Mouse (Mus musculus) hindbrain, embryonic 15.5 days (tissue): ENCODE data around the gene Bri3. TPM values are rescaled to one million over a fixed set of nuclear protein-coding genes. Genes with fewer than 3 reads are reported as not detected.

Experiments
- ATAC-seq: fragments of 200-750 bp; cut with Nextera tagmentation; 2 replicates; pipeline ENCODE4 v1.8.0; 2017; ENCODE audit warnings: low read depth, moderate number of reproducible peaks, moderate TSS enrichment; ENCODE audit not compliant: low FRiP score
- H3K27ac ChIP-seq: fragments of 300-500 bp; sonication (generic); replicated peaks from 2 replicates; pipeline ENCODE4 v1.5.1; 2015; ENCODE audit warnings: mild to moderate bottlenecking, inconsistent platforms
- H3K27me3 ChIP-seq: fragments of 300-500 bp; sonication (generic); 2 replicates; pipeline ENCODE4 v1.6.1; 2015; ENCODE audit warnings: control low read depth, inconsistent platforms
- H3K36me3 ChIP-seq: fragments of 300-500 bp; sonication (generic); 2 replicates; pipeline ENCODE4 v1.6.1; 2015; ENCODE audit warnings: control low read depth, inconsistent platforms
- H3K4me1 ChIP-seq: fragments of 300-500 bp; sonication (generic); replicated peaks from 2 replicates; pipeline ENCODE4 v1.6.1; 2015; ENCODE audit warnings: control low read depth, inconsistent platforms
- H3K4me2 ChIP-seq: fragments of 300-500 bp; sonication (generic); 2 replicates; pipeline ENCODE4 v1.6.1; 2015; ENCODE audit warnings: moderate library complexity, mild to moderate bottlenecking, inconsistent platforms
- H3K4me3 ChIP-seq: fragments of 300-500 bp; sonication (generic); 2 replicates; pipeline ENCODE4 v1.5.1; 2015; ENCODE audit warnings: mild to moderate bottlenecking, inconsistent platforms
- H3K9ac ChIP-seq: fragments of 300-500 bp; sonication (generic); 2 replicates; pipeline ENCODE4 v1.6.1; 2015; ENCODE audit warnings: inconsistent platforms
- H3K9me3 ChIP-seq: fragments of 300-500 bp; sonication (generic); 2 replicates; pipeline ENCODE4 v1.6.1; 2016; ENCODE audit warnings: control low read depth, inconsistent platforms
- WGBS: fragments of 180-500 bp; shearing (Covaris S2); methylation state at CpG from one replicate; pipeline ENCODE4 v1.1.7; 2015; 5-methylcytosine and 5-hydroxymethylcytosine counted together
- polyA plus RNA-seq: library from polyadenylated mRNA; unstranded; fragments of >200 nt; fragmentation: Nextera tagmentation; extraction: Ambion mirVana; gene quantifications from 2 replicates; pipeline ENCODE4 v1.2.1, GENCODE M21; 2015

Bri3 gene
- 105 and 106 TPM in 2 replicates for polyA plus RNA-seq

DNA sequence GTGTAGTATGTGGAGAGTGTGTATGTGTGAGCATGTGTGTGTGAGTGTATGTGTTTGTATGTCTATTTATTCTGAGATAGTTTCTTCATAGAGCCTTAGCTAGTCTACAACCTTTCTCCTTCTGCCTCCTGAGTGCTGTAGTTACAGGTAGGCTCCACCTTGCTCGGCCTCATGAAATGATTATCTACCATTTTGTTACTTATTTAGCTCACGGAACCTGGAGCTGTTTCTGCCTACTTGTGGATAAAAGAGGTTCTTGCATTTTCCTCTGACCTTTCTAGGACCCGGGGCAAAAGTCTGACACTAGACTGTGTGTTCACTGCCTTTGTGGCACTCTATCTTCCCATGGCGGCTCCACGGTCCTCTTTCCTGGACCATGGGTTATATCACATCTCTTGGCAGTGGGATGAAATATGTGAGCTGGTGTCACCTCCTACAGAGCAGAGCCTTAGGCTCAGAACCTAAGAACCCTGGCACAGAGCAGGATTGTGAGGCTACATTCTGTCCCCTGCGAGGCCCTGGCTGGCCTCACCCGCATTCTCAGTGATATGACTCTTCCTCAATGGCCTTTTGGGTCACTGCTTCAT lies at the start of gene Bri3:
Bri3 (plus strand) TSS at position 537 of the 587 bp plus-strand sequence.
- no peaks in the 10 kb centered on the region for H3K27me3 ChIP-seq
- no peak for ATAC-seq
- 92% methylated on average over 7 of the region's 7 CpGs for WGBS
- H3K4me1 ChIP-seq = no peaks in the 10 kb centered on the region
- H3K4me2 ChIP-seq = no peak within 1 kb of the TSS
- H3K4me3 ChIP-seq = no peak within 1 kb of the TSS
- no peaks in the 10 kb centered on the region for H3K9me3 ChIP-seq
- H3K27ac ChIP-seq = no peak within 1 kb of the TSS
- no peak within 1 kb of the TSS for H3K9ac ChIP-seq
- no peaks in the 10 kb centered on the region for H3K36me3 ChIP-seq

DNA sequence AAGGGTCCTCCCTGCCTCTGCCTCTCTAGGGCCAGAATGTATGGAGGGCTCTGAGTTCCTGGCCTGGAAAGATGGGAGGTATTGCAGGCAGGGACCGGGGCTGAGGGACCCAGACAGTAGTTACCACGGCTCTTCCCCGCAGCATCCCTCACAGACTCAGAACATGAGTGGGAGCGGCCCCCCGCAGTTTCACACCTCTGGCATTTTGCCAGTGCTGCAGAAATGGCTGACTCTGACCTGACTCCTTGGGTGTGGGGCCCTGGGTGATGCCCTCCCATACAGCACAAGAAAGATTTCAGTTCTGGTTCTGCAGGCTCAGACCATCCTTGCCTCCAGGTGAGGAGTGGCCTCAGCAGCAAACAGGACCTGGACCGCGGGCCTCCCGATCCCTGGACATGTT lies 48.7 kb upstream of the Bri3 start:
- Histone ChIP-seq H3K9ac (no peak overlapping the region), H3K4me2 (no peak overlapping the region), H3K4me3 (no peak overlapping the region), H3K36me3 (0 out of 2 replicates have a peak, but pooled peaks cover 3% of the 10 kb centered on the region), H3K27me3 (no peaks in the 10 kb centered on the region), H3K27ac (no peak overlapping the region), H3K9me3 (no peaks in the 10 kb centered on the region), H3K4me1 (no peaks in the 10 kb centered on the region)
- ATAC-seq = no peak
- 89% methylated on average over 8 of the region's 8 CpGs for WGBS

DNA sequence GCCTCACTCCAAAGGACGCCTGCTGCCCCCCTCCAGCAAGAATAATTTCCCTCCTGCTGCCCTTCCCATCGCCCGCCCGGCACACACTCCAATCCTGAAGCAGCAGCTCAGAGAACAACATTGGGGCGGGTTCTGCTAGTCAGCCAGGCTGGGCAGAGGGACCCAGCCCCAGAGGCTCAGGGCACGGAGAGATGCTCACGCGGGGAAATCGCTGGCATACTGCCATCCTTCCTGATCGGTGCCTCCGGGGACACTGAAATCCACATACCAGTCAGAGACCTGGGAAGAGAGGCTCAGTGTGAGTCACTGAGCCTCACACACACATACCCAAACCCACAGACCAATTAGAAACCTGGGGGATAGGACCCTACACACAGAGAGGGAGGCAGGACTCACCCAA lies 43.6 kb upstream of the Bri3 start:
- no peaks in the 10 kb centered on the region for H3K27me3 ChIP-seq
- H3K4me3 ChIP-seq = no peak overlapping the region
- no peak for ATAC-seq
- peaks cover 35% of the 10 kb centered on the region for H3K36me3 ChIP-seq
- no peak overlapping the region for H3K27ac ChIP-seq
- H3K9ac ChIP-seq = no peak overlapping the region
- H3K4me1 ChIP-seq = no peaks in the 10 kb centered on the region
- peaks cover 6% of the 10 kb centered on the region; the same call in 1 of the 2 replicates for H3K9me3 ChIP-seq
- 68% methylated on average over 11 of the region's 11 CpGs for WGBS
- H3K4me2 ChIP-seq = no peak overlapping the region

DNA sequence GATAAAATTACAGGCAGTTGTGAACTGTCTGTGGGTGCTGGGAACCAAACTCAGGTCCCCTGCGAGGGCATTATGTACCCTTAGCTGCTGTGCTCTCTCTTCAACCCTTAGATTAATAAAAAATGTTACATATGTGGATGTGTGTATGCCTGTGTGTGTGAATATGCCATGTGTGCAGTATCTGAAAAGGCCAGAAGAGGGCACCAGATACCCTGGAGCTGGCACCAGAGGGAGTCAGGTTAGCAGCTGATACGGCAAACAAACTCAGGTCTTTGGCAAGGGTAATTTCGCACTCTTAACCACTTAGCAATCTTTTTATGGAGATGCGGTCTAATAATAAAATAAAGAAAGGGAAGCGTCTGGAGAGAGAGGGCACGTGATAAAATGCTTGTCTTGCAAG lies 41.8 kb upstream of the Bri3 start:
- H3K36me3 ChIP-seq = peaks cover 46% of the 10 kb centered on the region
- no peak for ATAC-seq
- 93% methylated on average over 6 of the region's 6 CpGs for WGBS

DNA sequence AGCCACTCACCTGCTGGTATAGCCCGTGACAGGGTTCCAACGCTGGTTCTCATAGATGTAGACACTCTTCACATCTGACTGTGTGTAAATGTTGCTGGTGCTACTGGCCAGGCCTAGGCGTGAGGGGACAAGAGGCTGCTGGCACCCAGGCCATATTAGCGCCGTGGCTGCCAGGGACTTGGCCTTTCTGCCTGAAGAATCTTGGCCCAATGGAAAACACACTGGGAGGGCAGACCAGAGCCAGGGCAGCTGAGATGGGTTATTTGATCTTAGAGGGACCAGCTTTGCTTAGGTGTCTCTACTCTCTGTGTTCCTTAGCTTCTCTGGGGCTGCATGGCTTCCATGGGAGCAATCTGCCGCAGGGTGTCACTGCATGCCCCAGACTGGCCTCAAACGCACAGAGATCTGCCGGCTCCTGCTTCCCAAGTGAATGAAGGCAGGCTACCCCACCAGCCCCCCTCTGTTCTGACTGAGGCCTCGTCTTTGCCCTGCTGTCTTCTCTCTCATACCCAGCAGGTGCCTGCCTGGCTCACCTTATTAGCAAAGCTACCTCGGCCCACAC lies 40.8 kb upstream of the Bri3 start:
- H3K27me3 ChIP-seq = no peaks in the 10 kb centered on the region
- H3K4me3 ChIP-seq = no peak overlapping the region
- H3K4me2 ChIP-seq = no peak overlapping the region
- H3K9ac ChIP-seq = no peak overlapping the region
- H3K27ac ChIP-seq = no peak overlapping the region
- H3K4me1 ChIP-seq = no peaks in the 10 kb centered on the region
- H3K36me3 ChIP-seq = peaks cover 46% of the 10 kb centered on the region
- WGBS = 92% methylated on average over 10 of the region's 10 CpGs
- H3K9me3 ChIP-seq = peaks cover 6% of the 10 kb centered on the region; the same call in 1 of the 2 replicates
- no peak for ATAC-seq

More for the DNA sequence above, 41.8 kb upstream of the Bri3 start:
- Histone ChIP-seq H3K4me3 (no peak overlapping the region), H3K27ac (no peak overlapping the region), H3K27me3 (no peaks in the 10 kb centered on the region), H3K9me3 (peaks cover 6% of the 10 kb centered on the region; the same call in 1 of the 2 replicates), H3K4me1 (no peaks in the 10 kb centered on the region), H3K9ac (no peak overlapping the region), H3K4me2 (no peak overlapping the region)

DNA sequence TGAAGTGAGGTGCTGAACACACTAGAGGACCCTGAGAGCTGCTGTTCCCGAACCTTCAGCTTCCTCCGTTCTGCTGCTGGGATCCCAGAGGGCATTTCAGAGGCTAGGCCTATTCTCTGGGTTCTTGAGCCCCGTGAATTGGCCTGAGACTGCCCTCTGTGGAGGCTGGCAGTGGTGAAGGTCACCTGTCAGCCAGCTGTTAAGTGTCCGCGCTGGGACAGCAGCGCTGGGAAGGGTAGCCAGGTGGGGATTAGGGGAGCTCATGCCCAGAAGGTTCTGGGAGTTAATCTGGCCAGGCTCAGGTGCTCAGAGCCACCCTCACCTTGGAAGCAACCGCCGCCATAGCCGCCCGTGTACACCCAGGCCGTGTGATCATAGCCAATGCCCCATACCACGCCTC lies 39.9 kb upstream of the Bri3 start:
- Histone ChIP-seq H3K9ac (no peak overlapping the region), H3K27me3 (no peaks in the 10 kb centered on the region), H3K9me3 (peaks cover 6% of the 10 kb centered on the region; the same call in 1 of the 2 replicates), H3K4me1 (no peaks in the 10 kb centered on the region), H3K36me3 (peaks cover 42% of the 10 kb centered on the region), H3K27ac (no peak overlapping the region), H3K4me3 (no peak overlapping the region), H3K4me2 (no peak overlapping the region)
- no peak for ATAC-seq
- WGBS = 89% methylated on average over 12 of the region's 12 CpGs

DNA sequence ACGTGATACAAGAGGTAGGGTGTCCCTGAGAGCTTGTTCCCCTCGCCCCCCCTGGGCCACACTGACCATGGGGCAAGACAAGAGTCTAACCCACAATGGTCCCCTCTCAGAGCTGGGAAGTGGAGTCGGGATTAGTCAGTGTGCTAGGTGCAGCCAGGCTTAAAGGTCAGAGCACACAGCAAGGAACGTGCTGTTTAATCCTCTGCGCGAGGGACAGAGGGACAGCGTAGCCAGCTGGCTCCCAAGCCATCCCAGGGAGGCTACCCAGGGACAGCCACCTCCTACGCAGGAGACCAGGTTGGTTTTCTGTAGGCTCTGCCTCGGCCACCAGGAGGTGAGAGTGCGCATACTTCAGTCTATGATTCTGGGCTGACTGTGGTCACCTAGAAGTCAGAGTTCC lies 39.3 kb upstream of the Bri3 start:
- H3K27me3 ChIP-seq = no peaks in the 10 kb centered on the region
- no peak overlapping the region for H3K9ac ChIP-seq
- no peaks in the 10 kb centered on the region for H3K4me1 ChIP-seq
- no peak overlapping the region for H3K27ac ChIP-seq
- no peak for ATAC-seq
- no peak overlapping the region for H3K4me2 ChIP-seq
- WGBS = 78% methylated on average over 10 of the region's 10 CpGs
- peaks cover 48% of the 10 kb centered on the region for H3K36me3 ChIP-seq
- no peak overlapping the region for H3K4me3 ChIP-seq
- H3K9me3 ChIP-seq = peaks cover 6% of the 10 kb centered on the region; the same call in 1 of the 2 replicates

DNA sequence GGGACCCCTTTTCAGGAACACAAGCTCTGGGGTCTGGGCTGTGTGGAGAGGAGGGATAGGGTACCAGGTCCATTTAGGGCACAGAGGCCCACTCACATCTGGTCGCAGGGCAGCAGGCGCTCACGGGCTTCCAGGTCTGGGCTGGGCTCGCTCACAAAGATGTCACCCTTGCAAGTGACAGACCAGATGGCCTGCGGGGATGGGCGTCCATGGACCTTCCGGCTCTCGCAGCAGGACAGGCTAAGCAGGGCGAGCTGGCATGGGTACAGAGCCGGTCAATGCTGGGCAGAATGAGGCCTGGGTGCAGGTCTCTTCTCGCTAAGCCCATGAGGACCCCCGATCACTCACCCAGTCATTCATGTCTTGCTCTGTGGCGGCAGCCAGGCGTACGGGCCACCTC lies 38.2 kb upstream of the Bri3 start:
- Histone ChIP-seq H3K27ac (no peak overlapping the region), H3K36me3 (peaks cover 59% of the 10 kb centered on the region), H3K27me3 (no peaks in the 10 kb centered on the region), H3K4me1 (no peaks in the 10 kb centered on the region), H3K4me3 (no peak overlapping the region), H3K9me3 (peaks cover 6% of the 10 kb centered on the region; the same call in 1 of the 2 replicates), H3K9ac (no peak overlapping the region), H3K4me2 (no peak overlapping the region)
- no peak for ATAC-seq
- 93% methylated on average over 15 of the region's 15 CpGs for WGBS

DNA sequence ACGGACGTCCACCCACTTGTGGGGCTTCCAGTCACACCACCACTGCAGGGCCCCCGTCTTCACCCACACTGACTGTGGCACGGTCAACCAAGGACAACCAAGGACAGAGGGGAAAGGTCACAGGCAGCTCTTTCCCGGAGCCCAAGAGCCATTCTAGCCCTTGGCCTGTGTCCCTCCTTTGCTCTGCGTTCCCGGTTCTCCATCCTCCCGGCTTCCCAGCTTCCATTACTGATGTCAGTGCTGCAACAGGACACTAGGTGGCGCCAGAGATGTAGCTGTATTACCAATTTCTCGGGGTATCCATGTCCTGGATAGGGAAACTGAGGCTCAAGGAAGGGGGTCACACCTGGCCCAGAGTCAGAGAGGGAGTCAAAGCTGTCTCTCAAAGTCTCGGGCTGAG lies 36.8 kb upstream of the Bri3 start:
- ATAC-seq = 0 out of 2 replicates have a peak, but pooled peaks have one; percentile 4
- H3K36me3 ChIP-seq = peaks cover 64% of the 10 kb centered on the region
- 49% methylated on average over 11 of the region's 11 CpGs for WGBS

DNA sequence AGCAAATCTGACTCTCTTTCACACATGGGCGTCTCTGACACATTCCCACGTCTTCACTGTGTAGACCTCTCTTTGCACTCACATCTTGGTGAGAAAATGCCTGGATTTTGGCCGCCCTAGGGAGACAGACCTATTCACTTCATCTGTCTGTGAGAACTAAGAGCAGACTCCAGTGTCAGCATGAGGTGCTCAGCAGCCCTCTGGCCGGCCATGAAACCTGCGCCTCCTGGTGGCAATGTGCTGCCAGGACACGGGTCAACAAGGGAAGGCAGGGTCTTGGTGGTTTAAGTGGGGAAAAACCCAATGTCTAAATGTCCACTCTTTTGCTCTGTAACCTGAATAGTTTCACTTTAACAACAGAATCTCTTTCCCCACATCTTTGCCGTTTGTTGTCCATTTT lies 29.8 kb upstream of the Bri3 start:
- H3K4me3 ChIP-seq = no peak overlapping the region
- WGBS = 30% methylated on average over 7 of the region's 7 CpGs
- ATAC-seq = no peak
- H3K36me3 ChIP-seq = peaks cover 55% of the 10 kb centered on the region
- no peaks in the 10 kb centered on the region for H3K27me3 ChIP-seq
- H3K27ac ChIP-seq = no peak overlapping the region
- no peak overlapping the region for H3K4me2 ChIP-seq
- 0 out of 2 replicates have a peak, but pooled peaks cover 6% of the 10 kb centered on the region for H3K4me1 ChIP-seq
- no peak overlapping the region for H3K9ac ChIP-seq
- no peaks in the 10 kb centered on the region for H3K9me3 ChIP-seq

More for the DNA sequence above, 36.8 kb upstream of the Bri3 start:
- Histone ChIP-seq H3K27me3 (no peaks in the 10 kb centered on the region), H3K4me2 (no peak overlapping the region), H3K4me1 (no peaks in the 10 kb centered on the region), H3K27ac (no peak overlapping the region), H3K9ac (no peak overlapping the region), H3K9me3 (peaks cover 3% of the 10 kb centered on the region; the same call in 1 of the 2 replicates), H3K4me3 (no peak overlapping the region)

DNA sequence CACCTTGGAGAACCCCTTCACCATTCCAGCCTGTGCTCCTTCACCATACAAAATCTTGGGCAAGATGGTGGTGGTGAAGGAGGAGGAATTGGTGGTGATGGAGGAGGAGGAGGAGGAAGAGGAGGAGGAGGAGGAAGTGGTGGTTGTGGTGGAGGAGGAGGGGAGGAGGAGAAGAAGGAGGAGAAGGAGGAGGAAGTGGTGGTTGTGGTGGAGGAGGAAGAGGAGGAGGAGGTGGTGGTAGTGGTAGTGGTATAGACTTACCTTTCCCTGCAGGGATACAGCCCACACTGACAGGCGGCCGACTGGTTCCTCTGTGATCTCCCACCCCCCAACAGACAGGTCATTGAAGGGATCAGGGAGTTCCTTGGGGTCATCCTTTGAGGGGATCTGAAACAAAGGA lies 28.2 kb upstream of the Bri3 start:
- Histone ChIP-seq H3K4me1 (peaks cover 10% of the 10 kb centered on the region), H3K36me3 (peaks cover 40% of the 10 kb centered on the region), H3K9me3 (no peaks in the 10 kb centered on the region), H3K27ac (no peak overlapping the region), H3K9ac (no peak overlapping the region), H3K4me3 (no peak overlapping the region), H3K4me2 (no peak overlapping the region), H3K27me3 (no peaks in the 10 kb centered on the region)
- WGBS = 90% methylated on average over 2 of the region's 2 CpGs
- ATAC-seq = no peak

DNA sequence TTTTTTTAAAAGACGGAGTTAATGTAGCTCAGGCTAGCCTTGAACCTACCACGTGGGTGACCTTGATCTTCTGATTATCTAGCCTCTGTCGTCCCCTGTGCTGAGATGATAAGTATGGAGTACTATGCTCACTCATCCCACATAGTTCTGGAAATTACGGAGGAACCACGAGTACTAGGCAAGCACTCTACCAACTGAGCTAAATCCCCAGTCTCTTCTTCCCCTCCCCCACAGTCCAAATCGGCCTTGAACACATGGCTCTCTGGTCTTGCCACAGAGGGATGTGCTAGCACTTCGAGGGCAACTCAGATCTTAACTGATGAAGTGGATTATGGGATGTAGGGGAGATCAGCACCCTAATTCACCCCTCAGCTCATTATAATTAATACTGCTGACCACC lies 26.2 kb upstream of the Bri3 start:
- H3K4me1 ChIP-seq = peaks cover 29% of the 10 kb centered on the region
- no peak overlapping the region for H3K4me3 ChIP-seq
- H3K9me3 ChIP-seq = no peaks in the 10 kb centered on the region
- H3K27ac ChIP-seq = no peak overlapping the region
- no peak for ATAC-seq
- H3K9ac ChIP-seq = no peak overlapping the region
- WGBS = 90% methylated on average over 7 of the region's 7 CpGs
- H3K4me2 ChIP-seq = no peak overlapping the region
- peaks cover 24% of the 10 kb centered on the region for H3K36me3 ChIP-seq
- no peaks in the 10 kb centered on the region for H3K27me3 ChIP-seq
